Mouse (Mus musculus) embryo, embryonic 10 days (tissue): ENCODE measurements around the gene Slc35c1.
A peak's percentile ranks its signal among the peaks of the same experiment; 100 is the strongest.

Source experiments
- DNase-seq: peaks from one replicate; pipeline ENCODE4 v3.0.0-alpha.2; 2015; ENCODE audit warnings: low spot score

Gene Slc35c1

DNA sequence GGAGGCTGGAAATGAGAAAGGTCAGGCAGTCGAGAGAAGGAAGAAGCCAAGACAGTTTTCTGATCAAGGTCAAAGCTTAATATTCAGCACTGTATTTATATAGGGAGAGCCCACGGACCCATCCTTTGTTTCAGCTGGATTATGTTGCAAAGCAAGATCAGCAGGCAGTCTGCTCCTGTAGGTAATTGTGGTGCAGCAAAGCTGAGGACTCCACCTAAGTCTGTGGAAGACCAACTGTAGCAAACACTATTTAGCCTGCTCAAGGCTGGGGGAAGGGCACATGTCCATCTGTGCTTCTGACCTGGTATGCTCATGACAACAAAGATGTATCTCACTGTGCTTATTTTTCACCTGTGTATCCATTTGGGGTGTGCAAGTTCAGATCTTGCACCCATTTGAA is 15.4 kb upstream of the Slc35c1 start:
- DNase-seq, result no peak

GRCm38 (mm10) chr2:92474920-92475319 is 14.6 kb upstream of the Slc35c1 start:
- no peak for DNase-seq

- DNase-seq, result no peak
Observed at GRCm38 (mm10) chr2:92471886-92472670, 11.7 kb upstream of the Slc35c1 start.

- DNase-seq, result no peak
Observed at GRCm38 (mm10) chr2:92464690-92465089, 4.4 kb upstream of the Slc35c1 start.

DNA sequence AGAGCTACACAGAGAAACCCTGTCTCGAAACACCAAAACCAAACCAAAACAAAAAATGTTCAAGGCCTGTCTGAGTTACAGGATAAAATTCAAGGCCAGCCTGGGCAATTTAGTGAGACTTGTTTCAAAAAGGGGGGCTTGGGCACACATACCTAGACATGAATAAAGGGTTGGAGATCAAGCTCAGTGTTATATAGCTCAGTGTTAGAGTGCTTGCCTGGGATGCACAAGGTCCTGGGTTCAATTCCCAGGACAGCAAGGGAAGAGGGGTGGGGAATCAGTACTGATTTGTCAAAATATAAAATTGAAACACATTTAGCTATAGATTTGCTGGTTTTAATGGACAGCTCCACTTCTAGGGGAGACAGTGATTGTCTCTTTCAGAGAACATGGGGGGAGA is 877 bp upstream of the Slc35c1 start:
- no peak for DNase-seq

- peak; percentile 92 for DNase-seq
Observed at GRCm38 (mm10) chr2:92459141-92459920, 1.0 kb downstream of the Slc35c1 start.

GRCm38 (mm10) chr2:92458481-92458880 is 1.9 kb downstream of the Slc35c1 start:
- DNase-seq, result no peak

DNA sequence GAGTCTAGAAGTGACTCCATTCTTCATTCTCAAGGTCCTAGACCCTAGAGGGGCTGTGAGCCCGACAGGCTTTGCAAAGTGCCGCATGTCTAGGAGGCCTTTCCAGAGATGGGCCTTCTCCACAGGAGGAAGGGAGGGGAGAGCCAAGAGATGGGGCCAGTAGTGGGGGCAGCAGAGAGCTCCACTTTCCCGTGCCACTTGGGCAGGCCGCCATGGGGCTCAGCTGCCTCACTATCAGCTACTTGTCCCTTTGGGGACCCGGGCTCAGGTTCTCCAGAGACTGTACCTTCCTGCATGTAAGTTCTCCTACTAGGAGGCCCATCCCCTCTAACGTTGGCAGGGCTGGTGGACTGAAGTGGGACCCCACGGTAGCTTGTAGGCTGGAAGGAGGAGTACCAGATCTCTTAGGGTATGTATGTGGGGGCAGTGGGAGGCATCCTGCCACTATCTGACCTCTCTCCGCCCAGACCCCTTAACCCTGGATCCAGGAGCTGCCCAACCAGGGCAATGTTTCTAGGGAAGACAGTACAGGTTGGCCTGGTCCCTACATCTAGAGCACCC is 3.3 kb downstream of the Slc35c1 start:
- no peak for DNase-seq

DNA sequence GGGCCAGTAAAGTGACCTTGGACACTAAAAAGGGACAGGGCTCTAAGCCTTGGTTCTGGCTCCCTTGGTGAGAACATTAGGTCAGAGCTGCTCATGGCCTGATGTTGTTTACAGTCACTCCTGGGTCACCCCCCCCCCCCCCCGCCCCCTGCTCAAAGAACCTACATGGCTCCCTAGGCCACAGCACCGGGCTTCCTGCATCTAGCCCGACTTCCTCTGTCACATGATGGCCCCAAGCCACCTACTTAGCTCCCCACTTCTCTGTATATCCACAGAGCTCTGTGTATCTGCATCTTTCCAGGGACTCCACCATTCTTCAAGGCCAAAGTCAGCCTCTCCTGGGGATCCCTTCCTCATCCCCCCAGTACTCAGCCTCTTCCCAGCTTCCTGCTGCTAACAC is 4.6 kb downstream of the Slc35c1 start:
- no peak for DNase-seq

- DNase-seq, result no peak
Observed at GRCm38 (mm10) chr2:92454166-92454565, 6.2 kb downstream of the Slc35c1 start.

DNA sequence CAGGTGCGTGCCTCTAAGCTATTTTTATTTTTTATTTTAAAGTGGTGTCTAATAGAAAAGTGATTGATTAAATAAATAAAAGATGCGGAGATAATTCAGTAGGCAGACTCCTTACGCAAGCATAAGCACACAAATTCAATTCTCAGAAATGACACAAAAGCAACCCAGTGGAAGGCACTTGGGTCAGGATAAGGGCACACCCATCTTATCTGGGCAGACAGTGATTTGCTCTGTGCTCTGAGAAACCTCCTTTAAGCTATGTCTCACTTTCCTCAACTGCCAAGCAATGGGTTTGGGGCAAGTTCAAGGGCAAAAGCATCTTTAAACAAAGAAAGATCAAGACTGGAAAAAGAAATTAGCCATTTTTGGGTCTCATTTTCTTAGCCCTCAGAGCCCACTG is 9.2 kb downstream of the Slc35c1 start:
- no peak for DNase-seq

DNA sequence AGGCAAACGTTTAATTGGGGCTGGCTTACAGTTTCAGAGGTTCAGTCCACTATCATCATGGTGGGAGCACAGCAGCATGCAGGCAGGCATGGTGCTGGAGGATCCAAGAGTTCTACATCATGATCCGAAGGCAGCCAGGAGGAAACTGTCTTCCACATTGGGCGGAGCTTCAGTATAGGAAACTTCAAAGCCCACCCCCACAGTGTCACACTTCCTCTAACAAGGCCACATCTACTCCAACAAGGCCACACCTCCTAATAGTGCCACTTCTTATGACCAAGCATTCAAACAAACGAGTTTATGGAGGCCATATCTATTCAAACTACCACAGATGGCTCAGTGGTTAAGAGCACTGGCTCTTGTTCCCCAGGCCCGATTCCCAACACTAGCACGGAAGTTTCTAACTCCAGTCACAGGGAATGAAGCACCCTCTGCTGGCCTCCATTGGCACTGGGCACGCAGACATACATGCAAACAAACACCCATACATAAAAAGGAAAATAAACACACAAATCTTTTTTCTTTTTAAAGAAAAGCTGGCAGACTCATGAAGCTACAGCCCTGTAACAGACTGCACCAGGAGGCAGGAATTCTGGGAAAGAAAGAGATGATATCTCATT is 13.1 kb downstream of the Slc35c1 start:
- no peak for DNase-seq

- no peak for DNase-seq
Observed at GRCm38 (mm10) chr2:92446656-92447055, 13.7 kb downstream of the Slc35c1 start.

- DNase-seq, result peak; percentile 61
Observed at GRCm38 (mm10) chr2:92445890-92446289, 14.4 kb downstream of the Slc35c1 start.

DNA sequence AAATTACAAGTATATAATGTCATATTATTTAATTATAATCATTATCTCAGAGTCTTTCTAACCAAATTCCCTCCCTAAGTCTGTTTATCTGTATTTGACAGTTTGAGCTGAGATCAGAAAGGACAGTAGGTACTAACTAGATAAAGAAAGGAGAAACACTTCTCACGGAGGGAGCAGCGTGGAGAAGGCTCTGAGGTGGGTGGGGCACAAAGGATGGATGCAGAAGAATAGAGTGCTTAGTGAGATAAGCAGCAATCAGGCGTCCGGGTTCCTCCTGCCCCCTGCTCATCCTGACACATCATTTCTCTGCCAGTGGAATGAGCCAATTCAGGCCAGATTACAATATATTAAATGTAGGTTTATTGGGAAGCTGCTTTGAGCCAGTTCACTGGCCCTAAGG is 16.0 kb downstream of the Slc35c1 start:
- DNase-seq, result no peak

DNA sequence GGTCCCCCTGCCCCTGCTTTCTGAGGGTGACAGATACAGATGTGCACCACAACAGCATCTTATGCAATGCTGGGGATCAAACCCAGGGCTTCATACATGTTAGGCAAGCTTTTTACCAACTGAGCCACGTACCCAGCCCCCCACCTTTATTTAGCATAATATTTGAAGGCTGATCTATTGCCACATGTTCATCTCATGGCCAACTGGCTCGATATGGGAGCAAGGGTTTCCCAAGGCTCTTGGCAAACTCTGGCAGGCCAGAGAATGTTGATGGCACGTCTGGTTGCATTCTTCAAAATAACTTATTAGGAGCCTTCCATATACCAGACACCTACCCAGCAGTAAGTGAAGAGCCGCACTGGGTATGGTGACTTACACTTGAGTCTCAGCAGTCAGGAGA is 17.0 kb downstream of the Slc35c1 start:
- DNase-seq, result no peak

DNA sequence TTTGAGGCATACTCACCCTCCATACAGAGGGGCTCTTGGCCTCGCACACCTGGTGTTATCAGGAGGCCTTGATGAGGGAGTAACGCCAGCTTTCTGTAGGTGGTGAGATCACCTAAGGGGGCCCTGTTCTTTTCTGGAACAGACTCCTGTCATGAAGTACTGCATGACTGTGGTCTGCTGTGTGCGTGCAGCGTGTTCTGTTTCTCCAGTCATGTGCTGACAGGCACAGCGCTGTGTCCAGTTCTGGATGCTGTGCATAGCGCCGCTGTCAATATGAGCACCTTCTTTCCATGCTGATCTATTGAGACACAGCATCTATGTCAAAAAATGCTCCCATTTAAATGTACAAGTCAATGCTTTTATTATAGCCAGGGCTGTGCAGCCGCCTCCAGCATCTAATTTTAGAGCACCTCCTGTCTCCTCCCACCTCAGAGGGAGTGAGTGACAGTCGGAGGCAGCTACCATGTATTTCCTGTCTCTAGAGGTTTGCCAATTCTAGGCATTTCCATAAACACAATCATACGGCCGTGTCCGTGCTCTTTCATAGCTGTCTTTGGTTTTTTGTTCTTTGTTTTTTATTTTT is 17.8 kb downstream of the Slc35c1 start:
- no peak for DNase-seq

- no peak for DNase-seq
Observed at GRCm38 (mm10) chr2:92440432-92440831, 19.9 kb downstream of the Slc35c1 start.

- DNase-seq, result no peak
Observed at GRCm38 (mm10) chr2:92438567-92438966, 21.8 kb downstream of the Slc35c1 start.

DNA sequence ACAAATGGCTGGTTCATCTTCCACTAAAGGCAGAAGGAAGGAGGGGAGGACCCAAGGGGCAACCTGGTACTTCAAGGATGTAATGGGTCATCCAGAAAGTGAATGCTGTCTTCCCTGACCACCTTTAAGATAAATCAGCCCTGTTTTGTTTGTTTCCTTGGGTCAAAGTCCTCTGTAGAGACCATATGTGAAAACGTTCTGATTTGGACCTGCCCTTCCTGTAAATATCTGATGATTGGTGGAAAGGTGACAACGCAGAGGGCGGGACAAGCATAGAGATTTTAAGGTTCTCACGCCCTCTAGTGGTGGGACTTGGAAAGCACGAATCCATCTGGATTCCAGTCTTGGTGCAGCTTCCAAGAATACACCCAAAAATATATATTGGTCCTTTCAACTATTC is 22.5 kb downstream of the Slc35c1 start:
- DNase-seq, result peak; percentile 93

DNA sequence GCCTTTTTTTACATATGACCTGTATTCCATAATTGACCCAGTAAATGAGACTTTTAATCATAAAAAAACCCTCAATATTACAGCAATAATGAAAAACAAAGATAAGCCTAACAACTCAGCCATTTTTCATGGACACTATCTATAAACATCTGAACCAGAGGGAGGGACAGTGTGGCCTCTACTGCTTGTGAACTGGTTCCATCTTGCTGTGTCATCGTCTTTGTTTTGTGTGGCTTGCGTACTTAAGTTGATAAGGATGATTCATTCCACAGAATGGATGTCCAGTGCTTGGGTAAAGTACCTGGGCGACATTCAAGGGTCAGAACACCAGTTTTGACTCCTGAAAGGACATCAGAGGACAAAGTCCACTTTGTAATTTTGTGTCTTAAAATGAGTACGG is 23.0 kb downstream of the Slc35c1 start:
- no peak for DNase-seq

GRCm38 (mm10) chr2:92435023-92435422 is 25.3 kb downstream of the Slc35c1 start:
- DNase-seq, result no peak
